Mouse (Mus musculus) v-Abl transformed pro-B cells (cell line): ENCODE measurements around the gene Pecr.

Experiments
- in situ Hi-C, 2 experiments: fragments of 400-800 bp; cut with MboI; formaldehyde crosslinking; loops; one replicate each; pipeline ENCODE4 v1.15.1; 2025; ENCODE audit not compliant: unreplicated experiment in 2 of 2

Pecr gene

GRCm38 (mm10) chr1:72239113-72239512, 45.0 kb downstream of the Pecr start:
- in situ Hi-C loops = loop anchor here (25.0 kb wide), 3 partner anchors 277 to 1998 kb away; partner anchors contain the start of genes Arpc2 (in 1 of the 2) and Atic (in 1 of the 2)

DNA sequence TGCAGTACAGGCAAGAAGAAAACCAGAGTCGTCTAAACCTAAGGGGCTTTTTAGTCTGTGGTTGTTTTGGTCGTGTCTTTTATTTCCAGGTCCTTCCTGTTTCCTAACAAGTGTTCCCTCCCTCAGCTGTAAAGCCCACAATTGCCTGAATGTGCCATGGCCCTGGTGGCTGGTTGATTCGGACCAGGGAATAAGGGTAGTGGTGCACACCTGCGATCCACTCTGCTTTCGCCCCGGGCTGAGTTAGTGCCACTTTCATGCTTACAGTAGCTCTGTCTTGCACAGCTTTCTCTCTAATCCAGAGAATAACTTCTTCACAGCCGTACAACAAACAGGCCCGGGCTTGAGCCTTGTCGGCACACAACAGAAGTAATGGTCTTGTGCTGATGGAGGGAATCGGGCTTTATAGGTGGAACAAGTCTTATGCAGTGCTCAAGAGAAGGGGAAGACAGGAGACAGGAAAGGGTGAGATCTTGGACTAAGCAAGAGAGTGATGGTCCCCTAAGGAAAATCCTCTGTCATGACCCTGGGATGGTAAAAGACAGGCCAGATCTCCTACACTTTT, 46.0 kb downstream of the Pecr start:
- in situ Hi-C loops = loop anchor here (25.0 kb wide), 3 partner anchors 276 to 1999 kb away; partner anchors contain the start of genes Arpc2 (in 1 of the 2) and Atic (in 1 of the 2)

DNA sequence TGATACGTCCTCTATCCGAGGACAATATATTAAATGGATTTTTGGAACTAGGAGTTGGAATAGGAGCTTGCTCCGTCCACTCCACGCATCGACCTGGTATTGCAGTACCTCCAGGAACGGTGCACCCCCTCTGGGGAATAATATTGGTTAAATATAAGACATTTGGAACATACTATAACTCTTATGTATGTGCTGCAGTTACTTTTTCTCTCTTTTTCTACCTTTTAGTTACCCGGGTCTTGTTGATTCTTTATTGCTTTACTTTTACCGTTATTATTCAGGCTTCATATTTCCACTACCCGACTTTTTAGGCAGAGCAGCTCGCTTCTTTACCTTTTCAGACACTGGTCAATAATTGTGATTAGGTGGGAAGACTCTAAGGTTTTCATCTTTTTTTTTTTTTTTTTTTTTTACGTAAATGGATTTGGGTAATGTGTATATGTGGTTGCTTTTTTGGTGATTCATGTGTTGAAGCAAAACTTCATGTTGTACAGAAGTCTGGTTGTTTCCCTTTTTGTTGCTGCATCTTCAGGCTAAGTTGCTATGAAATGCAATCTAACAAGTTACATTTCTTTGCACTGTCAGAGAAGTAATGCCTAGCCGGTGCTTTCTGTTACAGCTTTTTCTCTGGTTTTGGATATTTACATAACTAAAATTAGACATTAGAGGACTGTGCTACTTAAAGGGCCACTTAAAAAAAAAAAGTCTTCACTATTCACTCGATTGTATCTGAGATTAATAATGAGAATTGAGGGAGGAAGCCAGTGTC, 46.9 kb downstream of the Pecr start:
- in situ Hi-C loops = loop anchor here (25.0 kb wide), 3 partner anchors 275 to 2000 kb away; partner anchors contain the start of genes Arpc2 (in 1 of the 2) and Atic (in 1 of the 2)

GRCm38 (mm10) chr1:72236363-72237006, 47.6 kb downstream of the Pecr start:
- in situ Hi-C loops = loop anchor here (25.0 kb wide), 3 partner anchors 274 to 2001 kb away; partner anchors contain the start of genes Arpc2 (in 1 of the 2) and Atic (in 1 of the 2)

DNA sequence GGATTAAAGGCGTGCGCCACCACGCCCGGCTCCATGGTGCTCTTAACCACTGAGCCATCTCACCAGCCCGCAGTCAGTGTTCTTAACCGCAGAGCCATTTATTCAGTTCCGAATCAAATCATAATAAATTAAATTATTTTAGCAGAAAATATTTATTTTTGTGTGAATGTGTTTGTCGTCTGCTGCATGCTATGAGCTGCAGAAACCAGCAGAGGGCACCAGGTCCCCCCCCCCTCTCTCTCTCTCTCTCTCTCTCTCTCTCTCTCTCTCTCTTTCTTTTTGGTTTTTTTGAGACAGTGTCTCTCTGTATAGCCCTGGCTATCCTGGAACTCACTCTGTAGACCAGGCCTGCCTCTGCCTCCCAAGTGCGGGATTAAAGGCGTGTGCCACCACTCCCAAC, 51.5 kb downstream of the Pecr start:
- in situ Hi-C loops = loop anchor here (25.0 kb wide), 3 partner anchors 270 to 2005 kb away; partner anchors contain the start of genes Arpc2 (in 1 of the 2) and Atic (in 1 of the 2)

DNA sequence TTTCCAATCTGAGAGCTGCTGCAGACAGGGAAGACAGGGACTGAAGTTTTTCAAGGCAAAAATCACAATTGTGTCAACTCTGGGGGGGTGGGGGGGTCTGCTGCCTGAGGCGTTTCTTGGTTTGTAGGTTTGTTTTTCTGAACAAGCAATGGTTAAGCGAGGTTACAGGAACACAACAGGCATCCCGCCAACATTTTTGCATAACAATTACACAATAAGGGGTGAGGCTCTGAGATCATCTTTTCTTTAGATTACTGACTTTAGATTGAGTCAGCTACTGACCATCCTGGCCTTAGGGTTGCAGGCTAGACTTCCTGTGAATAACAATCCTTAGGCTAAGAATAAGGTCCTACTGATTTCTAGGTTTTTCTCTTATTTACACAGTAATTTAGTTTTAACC, 55.1 kb downstream of the Pecr start:
- in situ Hi-C loops = loop anchor here (10.0 to 25.0 kb wide), 6 partner anchors 196 to 2008 kb away; partner anchors contain the start of genes Arpc2 (in 1 of the 2), Atic (in 1 of the 2), Bard1 (in 1 of the 2) and Smarcal1 (in 1 of the 2)

GRCm38 (mm10) chr1:72227546-72227945, 56.6 kb downstream of the Pecr start:
- in situ Hi-C loops = loop anchor here (10.0 to 25.0 kb wide), 6 partner anchors 197 to 2010 kb away; partner anchors contain the start of genes Arpc2 (in 1 of the 2), Atic (in 1 of the 2), Bard1 (in 1 of the 2) and Smarcal1 (in 1 of the 2)

GRCm38 (mm10) chr1:72226887-72227481, 57.1 kb downstream of the Pecr start:
- in situ Hi-C loops = loop anchor here (10.0 to 25.0 kb wide), 6 partner anchors 198 to 2010 kb away; partner anchors contain the start of genes Arpc2 (in 1 of the 2), Atic (in 1 of the 2), Bard1 (in 1 of the 2) and Smarcal1 (in 1 of the 2)

DNA sequence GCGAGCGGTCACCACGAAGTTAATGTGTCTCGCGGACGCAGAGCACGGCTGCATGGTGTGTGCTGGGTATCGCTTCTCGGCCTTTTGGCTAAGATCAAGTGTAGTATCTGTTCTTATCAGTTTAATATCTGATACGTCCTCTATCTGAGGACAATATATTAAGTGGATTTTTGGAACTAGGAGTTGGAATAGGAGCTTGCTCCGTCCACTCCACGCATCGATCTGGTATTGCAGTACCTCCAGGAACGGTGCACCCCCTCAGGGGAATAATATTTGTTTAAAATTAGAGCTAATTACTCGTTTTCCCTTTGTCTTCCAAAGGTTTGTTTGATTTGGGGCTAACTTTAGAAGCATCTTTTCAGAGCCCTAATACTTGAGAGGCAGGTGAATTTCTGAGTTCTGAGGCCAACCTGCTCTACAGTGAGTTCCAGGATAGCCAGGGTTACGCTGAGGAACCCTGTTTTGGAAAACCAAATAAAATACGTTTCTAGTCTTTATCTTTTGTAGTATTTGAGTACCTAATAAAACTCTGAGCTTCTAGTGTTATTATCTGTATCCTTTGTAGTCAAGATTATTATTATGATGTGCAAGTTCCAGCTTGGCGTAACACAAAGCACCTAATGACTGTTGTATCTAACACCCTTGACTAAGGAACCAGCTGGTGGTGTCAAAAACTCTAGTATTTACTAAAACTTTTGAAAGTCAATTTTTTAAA, 57.8 kb downstream of the Pecr start:
- in situ Hi-C loops = loop anchor here (10.0 to 25.0 kb wide), 6 partner anchors 198 to 2011 kb away; partner anchors contain the start of genes Arpc2 (in 1 of the 2), Atic (in 1 of the 2), Bard1 (in 1 of the 2) and Smarcal1 (in 1 of the 2)

DNA sequence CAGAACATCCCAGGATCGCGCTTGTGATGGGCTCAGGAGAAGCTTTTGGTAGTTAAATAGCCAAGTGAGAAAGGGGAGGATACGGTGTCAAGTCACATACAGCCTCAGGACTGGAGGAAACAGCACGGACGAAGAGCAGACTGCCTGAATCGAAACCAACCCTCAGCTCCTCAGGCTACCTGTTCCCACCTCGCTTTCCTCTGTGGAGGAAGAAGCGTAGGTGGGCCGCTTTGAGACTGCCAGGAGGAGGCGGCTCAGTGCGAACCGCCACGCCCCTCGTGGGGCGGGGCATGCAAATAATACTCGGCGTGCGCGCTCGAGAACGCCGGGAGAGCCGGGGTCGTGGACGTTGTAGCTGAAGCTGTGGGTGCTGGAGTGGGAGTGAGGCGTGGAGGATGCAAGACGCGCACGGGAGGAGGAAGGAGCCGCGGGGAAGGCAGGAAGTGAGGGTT, 58.4 kb downstream of the Pecr start:
- in situ Hi-C loops = loop anchor here (10.0 to 25.0 kb wide), 6 partner anchors 199 to 2012 kb away; partner anchors contain the start of genes Arpc2 (in 1 of the 2), Atic (in 1 of the 2), Bard1 (in 1 of the 2) and Smarcal1 (in 1 of the 2)

DNA sequence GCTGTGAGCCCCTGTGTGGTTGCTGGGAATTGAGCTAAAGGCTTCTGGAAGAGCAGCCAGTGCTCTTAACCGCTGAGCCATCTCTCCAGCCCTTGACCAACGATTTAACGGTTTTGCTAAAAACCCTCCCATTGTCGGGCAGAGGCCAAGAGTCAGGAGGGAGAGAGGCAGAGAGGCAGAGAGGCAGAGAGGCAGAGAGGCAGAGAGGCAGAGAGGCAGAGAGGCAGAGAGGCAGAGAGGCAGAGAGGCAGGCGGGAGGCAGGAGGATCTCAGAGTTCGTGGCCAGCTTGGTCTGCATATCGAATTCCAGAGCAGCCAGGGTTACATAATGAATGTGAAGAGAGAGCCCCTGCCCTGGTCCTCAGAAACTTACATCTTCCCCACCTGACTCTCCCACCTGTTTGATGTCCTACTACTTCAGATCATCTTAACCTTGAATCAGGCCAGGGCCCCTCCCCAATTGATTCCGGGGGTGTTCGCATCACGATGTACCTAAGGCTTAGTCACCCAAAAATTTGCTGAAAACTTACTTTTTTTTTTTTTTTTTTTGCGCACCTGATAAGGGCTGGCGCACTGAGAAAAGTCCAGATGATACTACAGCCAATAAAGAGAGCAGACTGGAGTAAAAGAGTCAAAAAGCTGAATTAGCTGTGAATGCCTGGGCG, 58.9 kb downstream of the Pecr start:
- in situ Hi-C loops = loop anchor here (10.0 to 25.0 kb wide), 6 partner anchors 200 to 2012 kb away; partner anchors contain the start of genes Arpc2 (in 1 of the 2), Atic (in 1 of the 2), Bard1 (in 1 of the 2) and Smarcal1 (in 1 of the 2)

DNA sequence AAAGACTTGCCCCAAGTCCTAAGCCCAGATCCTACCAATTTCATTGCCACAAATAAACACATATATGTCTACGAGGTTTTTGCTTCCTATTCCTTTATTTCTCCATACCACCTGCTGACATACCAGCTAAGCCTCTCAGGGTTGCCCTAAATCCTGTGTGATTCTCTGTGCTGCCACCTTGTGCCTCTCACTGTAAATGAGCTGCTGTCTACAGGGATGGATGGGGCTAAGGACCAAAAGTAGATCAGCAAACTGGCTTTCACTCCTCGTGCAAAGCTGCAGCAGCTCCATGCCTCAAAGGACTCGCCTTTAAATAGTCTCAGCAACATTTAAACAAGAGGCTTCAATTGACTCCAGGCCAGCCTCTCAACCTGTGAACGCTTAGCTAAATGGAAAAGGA, 64.1 kb downstream of the Pecr start:
- in situ Hi-C loops = loop anchor here (5.0 to 25.0 kb wide), 6 partner anchors 87 to 1115 kb away; partner anchors contain the start of genes Ankar (in 1 of the 2), Bard1 (in 1 of the 2), Rpl37a (in 1 of the 2) and Smarcal1 (in 1 of the 2)

- in situ Hi-C loops = loop anchor here (5.0 to 25.0 kb wide), 5 partner anchors 88 to 496 kb away; partner anchors contain the start of genes Rpl37a (in 2 of the 2), Ankar (in 1 of the 2), Smarcal1 (in 1 of the 2) and Xrcc5 (in 1 of the 2)
Observed at GRCm38 (mm10) chr1:72219116-72219515, 65.0 kb downstream of the Pecr start.

DNA sequence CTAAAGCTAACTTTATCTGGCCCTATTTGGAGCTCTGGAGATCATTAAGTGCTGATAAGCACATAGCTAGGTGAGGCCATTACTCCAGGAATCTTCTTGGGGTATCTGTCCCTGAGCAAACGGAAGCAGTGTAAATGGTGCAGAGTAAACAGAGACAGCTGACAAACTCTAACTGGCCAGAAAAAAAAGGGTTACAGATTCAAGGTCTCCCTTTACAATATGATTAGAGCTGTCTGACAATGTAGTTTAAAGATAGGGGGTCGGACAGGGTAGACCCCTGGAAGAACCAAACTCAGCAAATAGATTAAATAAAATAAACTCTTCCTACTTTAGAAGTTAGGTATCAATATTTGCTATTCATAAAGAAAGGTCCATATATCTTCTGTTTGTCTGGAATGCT, 65.5 kb downstream of the Pecr start:
- in situ Hi-C loops = loop anchor here (5.0 to 25.0 kb wide), 5 partner anchors 89 to 496 kb away; partner anchors contain the start of genes Rpl37a (in 2 of the 2), Ankar (in 1 of the 2), Smarcal1 (in 1 of the 2) and Xrcc5 (in 1 of the 2)

DNA sequence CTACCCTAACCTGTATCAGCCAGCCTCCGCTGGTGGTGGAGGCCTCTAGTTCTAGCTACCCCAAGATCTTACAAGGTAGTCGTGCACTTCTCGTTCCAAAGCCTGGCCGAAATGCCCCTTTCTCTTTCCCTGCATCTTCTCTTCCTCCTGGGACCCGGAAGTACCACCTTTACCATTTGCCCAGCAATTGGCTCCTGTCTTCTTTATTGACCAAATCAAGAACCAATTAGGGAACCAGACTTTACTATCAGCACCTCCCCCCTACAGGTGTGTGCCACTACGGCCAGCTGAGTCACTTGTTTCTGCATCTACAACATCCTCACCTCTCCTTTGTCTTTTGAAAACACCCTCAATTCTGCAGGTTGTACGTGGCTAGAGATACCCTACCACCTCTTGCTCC, 67.4 kb downstream of the Pecr start:
- in situ Hi-C loops = loop anchor here (5.0 to 25.0 kb wide), 5 partner anchors 91 to 498 kb away; partner anchors contain the start of genes Rpl37a (in 2 of the 2), Ankar (in 1 of the 2), Smarcal1 (in 1 of the 2) and Xrcc5 (in 1 of the 2)

- in situ Hi-C loops = loop anchor here (5.0 to 25.0 kb wide), 5 partner anchors 92 to 500 kb away; partner anchors contain the start of genes Rpl37a (in 2 of the 2), Ankar (in 1 of the 2), Smarcal1 (in 1 of the 2) and Xrcc5 (in 1 of the 2)
Observed at GRCm38 (mm10) chr1:72215174-72215573, 68.9 kb downstream of the Pecr start.

GRCm38 (mm10) chr1:72214470-72214961, 69.6 kb downstream of the Pecr start:
- in situ Hi-C loops = loop anchor here (10.0 to 25.0 kb wide), 4 partner anchors 210 to 500 kb away; partner anchors contain the start of genes Rpl37a (in 2 of the 2), Ankar (in 1 of the 2) and Smarcal1 (in 1 of the 2)
